Mouse (Mus musculus): ENCODE measurements at regions not wholly inside any gene's neighbourhood (a gene's known extent, or its start where the extent isn't known, plus 50 kb on each side); places are given as distances from the start of the nearest gene placed in this dataset.

DNA sequence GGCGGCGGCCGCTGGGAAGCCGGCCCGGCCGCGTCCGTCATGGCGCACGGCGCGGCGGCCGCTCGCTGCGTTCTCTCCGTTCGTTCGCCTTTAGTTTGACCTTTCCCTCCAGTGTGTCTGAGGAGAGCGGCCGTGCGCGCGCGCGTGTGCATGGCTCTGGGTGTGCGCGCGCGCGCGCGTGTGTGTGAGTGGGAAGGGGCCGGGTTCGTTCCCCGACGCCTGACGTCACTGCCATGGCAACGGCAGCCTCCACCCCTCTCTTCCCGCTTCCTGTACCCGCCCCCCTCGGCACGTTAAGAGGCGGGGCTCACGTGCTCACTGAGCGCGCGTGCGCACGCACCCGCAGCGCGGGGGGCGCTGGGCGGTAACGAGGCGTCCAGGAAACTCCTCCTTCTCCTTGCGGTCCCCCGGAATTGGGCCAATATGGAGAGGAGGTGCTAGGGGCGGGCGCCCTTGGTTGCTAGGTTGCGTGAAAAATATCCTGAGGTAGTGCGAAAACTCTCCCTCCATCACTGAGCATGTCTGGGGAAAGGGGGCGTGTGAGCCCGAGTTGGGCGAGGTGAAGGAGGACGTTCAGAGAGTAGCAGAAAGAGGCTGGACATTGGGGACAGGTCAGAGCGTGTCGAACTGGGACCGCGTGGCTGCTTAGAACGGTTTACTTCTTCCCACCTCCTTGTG lies 1862.5 kb upstream of the Lrrc6 start:
- peak overlapping the region; percentile 93 for H3K4me3 ChIP-seq (ENCODE audit: low read length)
- DNase-seq (ENCODE audit: low spot score) (peak; percentile 100), ATAC-seq (peak; percentile 98)
- H3K27ac ChIP-seq: peak overlapping the region; percentile 97
- WGBS: under 1% methylated on average over 64 of the region's 72 CpGs
- H3K9ac ChIP-seq (replicated peaks; ENCODE audit: low read length): peak overlapping the region; percentile 82
- H3K4me1 ChIP-seq (ENCODE audit: insufficient read depth, low read length): peaks cover 15% of the 10 kb centered on the region; the same call in 1 of the 2 replicates
- TF ChIP-seq CTCF (IDR thresholded peaks at IDR 0.05; ENCODE audit: low read depth): peak; percentile 21; the same call in 1 of the 2 replicates
- H3K9me3 ChIP-seq (ENCODE audit: low read length): no peaks in the 10 kb centered on the region
- H3K36me3 ChIP-seq (ENCODE audit: insufficient read depth, low read length): no peaks in the 10 kb centered on the region
- H3K27me3 ChIP-seq (ENCODE audit: insufficient read depth, low read length): no peaks in the 10 kb centered on the region
- H3K4me2 ChIP-seq (ENCODE audit: low read depth, low read length): peak overlapping the region; percentile 95

- ATAC-seq (peak; percentile 63), DNase-seq (ENCODE audit: low spot score) (peak; percentile 40)
- TF ChIP-seq CTCF (IDR thresholded peaks at IDR 0.05; ENCODE audit: low read depth): no peak
- peak overlapping the region; percentile 97 for H3K27ac ChIP-seq
- H3K4me3 ChIP-seq (ENCODE audit: low read length): peak overlapping the region; percentile 93
- peak overlapping the region; percentile 95 for H3K4me2 ChIP-seq (ENCODE audit: low read depth, low read length)
- H3K27me3 ChIP-seq (ENCODE audit: insufficient read depth, low read length): no peaks in the 10 kb centered on the region
- no peaks in the 10 kb centered on the region for H3K36me3 ChIP-seq (ENCODE audit: insufficient read depth, low read length)
- H3K9me3 ChIP-seq (ENCODE audit: low read length): no peaks in the 10 kb centered on the region
- 1% methylated on average over 57 of the region's 121 CpGs for WGBS
- H3K4me1 ChIP-seq (ENCODE audit: insufficient read depth, low read length): peaks cover 15% of the 10 kb centered on the region; the same call in 1 of the 2 replicates
- peak overlapping the region; percentile 82 for H3K9ac ChIP-seq (replicated peaks; ENCODE audit: low read length)
These were observed 1861.7 kb upstream of the Lrrc6 start for GRCm38 (mm10) chr15:68362081-68363057.

GRCm38 (mm10) chr15:68360956-68361908 lies 1860.5 kb upstream of the Lrrc6 start:
- peak overlapping the region; percentile 95 for H3K4me2 ChIP-seq (ENCODE audit: low read depth, low read length)
- no peak overlapping the region for H3K27ac ChIP-seq
- peaks cover 15% of the 10 kb centered on the region; the same call in 1 of the 2 replicates for H3K4me1 ChIP-seq (ENCODE audit: insufficient read depth, low read length)
- peak overlapping the region; percentile 93 for H3K4me3 ChIP-seq (ENCODE audit: low read length)
- no peaks in the 10 kb centered on the region for H3K27me3 ChIP-seq (ENCODE audit: insufficient read depth, low read length)
- H3K9ac ChIP-seq (replicated peaks; ENCODE audit: low read length): peak overlapping the region; percentile 82
- H3K36me3 ChIP-seq (ENCODE audit: insufficient read depth, low read length): no peaks in the 10 kb centered on the region
- H3K9me3 ChIP-seq (ENCODE audit: low read length): no peaks in the 10 kb centered on the region
- no peak for DNase-seq (ENCODE audit: low spot score)
- ATAC-seq: no peak
- no peak for TF ChIP-seq CTCF (IDR thresholded peaks at IDR 0.05; ENCODE audit: low read depth)
- WGBS: 29% methylated on average over 6 of the region's 6 CpGs

DNA sequence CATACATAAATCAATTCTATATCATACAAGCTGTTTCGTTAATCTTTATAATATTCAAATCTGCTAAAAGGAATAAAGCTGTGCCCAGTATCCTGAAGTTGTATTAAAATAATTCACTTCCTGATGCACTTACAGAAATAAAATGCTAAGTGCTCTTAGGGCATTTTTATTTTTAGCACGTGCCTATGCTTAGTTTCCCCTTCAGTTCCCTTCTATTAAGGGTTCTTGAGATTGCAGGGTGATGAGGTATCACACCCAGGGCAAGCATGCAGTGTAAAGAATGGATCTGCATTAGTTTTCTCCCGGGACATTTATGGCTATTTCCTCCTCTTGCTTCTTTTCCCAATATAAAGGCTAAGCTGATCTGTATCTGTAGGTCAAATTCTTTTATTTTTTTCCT lies 1858.8 kb upstream of the Lrrc6 start:
- WGBS: 83% methylated on average over 3 of the region's 3 CpGs
- no peak overlapping the region for H3K4me3 ChIP-seq (ENCODE audit: low read length)
- no peaks in the 10 kb centered on the region for H3K9me3 ChIP-seq (ENCODE audit: low read length)
- ATAC-seq (no peak), DNase-seq (ENCODE audit: low spot score) (no peak)
- no peaks in the 10 kb centered on the region for H3K27me3 ChIP-seq (ENCODE audit: insufficient read depth, low read length)
- H3K4me1 ChIP-seq (ENCODE audit: insufficient read depth, low read length): peaks cover 15% of the 10 kb centered on the region; the same call in 1 of the 2 replicates
- H3K36me3 ChIP-seq (ENCODE audit: insufficient read depth, low read length): no peaks in the 10 kb centered on the region
- H3K27ac ChIP-seq: no peak overlapping the region
- no peak for TF ChIP-seq CTCF (IDR thresholded peaks at IDR 0.05; ENCODE audit: low read depth)
- H3K9ac ChIP-seq (replicated peaks; ENCODE audit: low read length): no peak overlapping the region
- no peak overlapping the region for H3K4me2 ChIP-seq (ENCODE audit: low read depth, low read length)

DNA sequence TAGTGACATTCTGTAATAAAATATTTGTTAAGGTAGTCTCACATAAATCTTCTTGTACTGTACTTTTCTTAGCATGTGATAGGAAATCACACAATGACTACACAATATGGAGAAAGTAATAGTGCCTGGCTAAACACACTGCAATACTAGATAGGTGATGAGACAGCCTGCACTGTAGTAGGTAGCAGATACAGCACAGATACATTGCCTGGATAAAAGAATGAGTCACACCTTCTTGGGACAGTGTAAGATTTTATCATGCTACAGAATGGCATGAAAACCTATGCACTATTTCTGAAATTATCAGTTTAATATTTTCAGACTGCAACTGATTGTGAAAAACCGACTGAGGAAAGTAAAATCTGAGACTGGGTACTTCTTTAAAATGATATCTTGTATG lies 1855.2 kb upstream of the Lrrc6 start:
- DNase-seq (ENCODE audit: low spot score) (no peak), ATAC-seq (no peak)
- Histone ChIP-seq H3K27ac (no peak overlapping the region), H3K27me3 (ENCODE audit: insufficient read depth, low read length) (no peaks in the 10 kb centered on the region), H3K4me3 (ENCODE audit: low read length) (no peak overlapping the region), H3K9me3 (ENCODE audit: low read length) (no peaks in the 10 kb centered on the region), H3K4me1 (ENCODE audit: insufficient read depth, low read length) (0 out of 2 replicates have a peak, but pooled peaks cover 4% of the 10 kb centered on the region), H3K36me3 (ENCODE audit: insufficient read depth, low read length) (no peaks in the 10 kb centered on the region), H3K4me2 (ENCODE audit: low read depth, low read length) (no peak overlapping the region), H3K9ac (replicated peaks; ENCODE audit: low read length) (no peak overlapping the region)
- 85% methylated on average over 1 of the region's 1 CpGs for WGBS
- TF ChIP-seq CTCF (IDR thresholded peaks at IDR 0.05; ENCODE audit: low read depth): no peak

- H3K9ac ChIP-seq (replicated peaks; ENCODE audit: low read length): no peak overlapping the region
- H3K4me1 ChIP-seq (ENCODE audit: insufficient read depth, low read length): no peaks in the 10 kb centered on the region
- no peak overlapping the region for H3K4me2 ChIP-seq (ENCODE audit: low read depth, low read length)
- 97% methylated on average over 3 of the region's 3 CpGs for WGBS
- H3K36me3 ChIP-seq (ENCODE audit: insufficient read depth, low read length): no peaks in the 10 kb centered on the region
- ATAC-seq (no peak), DNase-seq (ENCODE audit: low spot score) (no peak)
- TF ChIP-seq CTCF (IDR thresholded peaks at IDR 0.05; ENCODE audit: low read depth): no peak
- H3K27ac ChIP-seq: no peak overlapping the region
- no peak overlapping the region for H3K4me3 ChIP-seq (ENCODE audit: low read length)
- H3K27me3 ChIP-seq (ENCODE audit: insufficient read depth, low read length): no peaks in the 10 kb centered on the region
- H3K9me3 ChIP-seq (ENCODE audit: low read length): no peaks in the 10 kb centered on the region
These were observed 1843.9 kb upstream of the Lrrc6 start for GRCm38 (mm10) chr15:68344652-68345051.

Data from hindbrain, postnatal 0 days (tissue).